Mouse (Mus musculus): ENCODE results near the gene Zfp617.

DNA sequence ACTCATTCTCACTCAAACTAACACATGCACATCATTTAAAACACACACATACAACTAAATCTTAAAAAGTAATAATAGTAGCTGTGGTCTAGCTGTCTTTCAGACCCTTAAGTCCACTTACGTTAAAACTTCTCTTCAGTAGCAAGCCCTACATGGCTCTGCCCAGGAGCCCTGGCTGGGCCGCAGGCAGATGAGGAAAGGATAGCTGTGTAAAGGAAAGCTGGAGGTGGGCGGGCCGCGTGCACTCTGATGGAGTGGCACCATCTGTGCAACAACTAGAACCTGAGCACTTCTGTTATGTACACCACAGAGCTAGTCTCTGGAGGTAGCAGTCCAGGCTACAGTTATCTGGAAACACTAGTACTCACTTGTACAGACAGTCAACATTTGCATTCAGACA is 58.8 kb downstream of the Zfp617 start:
- TF ChIP-seq CTCF (IDR thresholded peaks at IDR 0.05; ENCODE audit: low read depth) (no peak), EP300 (IDR thresholded peaks at IDR 0.05; ENCODE audit: low read depth) (no peak)

Measured in liver, postnatal 0 days (tissue).